Mouse (Mus musculus) midbrain, embryonic 11.5 days (tissue): ENCODE results near the gene Fam69b. TPM values are rescaled to one million over a fixed set of nuclear protein-coding genes. Genes with fewer than 3 reads are reported as not detected.

Source experiments
- ATAC-seq: fragments of 200-750 bp; cut with Nextera tagmentation; 2 replicates; pipeline ENCODE4 v1.8.0; 2017; ENCODE audit warnings: moderate TSS enrichment, moderate library complexity; ENCODE audit not compliant: low FRiP score
- DNase-seq: peaks from one replicate; pipeline ENCODE4 v3.0.0; 2015; ENCODE audit warnings: low spot score; ENCODE audit errors: missing footprints
- H3K27ac ChIP-seq: fragments of 300-500 bp; sonication (generic); 2 replicates; pipeline ENCODE4 v1.5.1; 2014; ENCODE audit warnings: low read depth, low read length
- H3K27me3 ChIP-seq: fragments of 300-500 bp; sonication (generic); 2 replicates; pipeline ENCODE4 v1.6.1; 2014; ENCODE audit warnings: mild to moderate bottlenecking, low read length, moderate library complexity, mixed read lengths; ENCODE audit not compliant: control insufficient read depth, insufficient read depth
- H3K36me3 ChIP-seq: fragments of 300-500 bp; sonication (generic); 2 replicates; pipeline ENCODE4 v1.6.1; 2014; ENCODE audit warnings: mild to moderate bottlenecking, low read length, moderate library complexity, mixed read lengths; ENCODE audit not compliant: control insufficient read depth, insufficient read depth
- H3K4me1 ChIP-seq: fragments of 300-500 bp; sonication (generic); 2 replicates; pipeline ENCODE4 v1.6.1; 2014; ENCODE audit warnings: low read length; ENCODE audit not compliant: control insufficient read depth, insufficient read depth
- H3K4me2 ChIP-seq: fragments of 300-500 bp; sonication (generic); 2 replicates; pipeline ENCODE4 v1.6.1; 2014; ENCODE audit warnings: mild to moderate bottlenecking, moderate library complexity
- H3K4me3 ChIP-seq: fragments of 300-500 bp; sonication (generic); 2 replicates; pipeline ENCODE4 v1.5.1; 2014; ENCODE audit warnings: low read depth, low read length
- H3K9ac ChIP-seq: fragments of 300-500 bp; sonication (generic); 2 replicates; pipeline ENCODE4 v1.6.1; 2014; ENCODE audit warnings: low read length
- H3K9me3 ChIP-seq: fragments of 300-500 bp; sonication (generic); 2 replicates; pipeline ENCODE4 v1.6.1; 2016; ENCODE audit warnings: low read length; ENCODE audit not compliant: control insufficient read depth
- WGBS: fragments of 180-500 bp; shearing (Covaris S2); extraction: QIAGEN DNeasy Blood & Tissue Kit; methylation state at CpG from one replicate; pipeline ENCODE4 v1.1.7; 2014; 5-methylcytosine and 5-hydroxymethylcytosine counted together
- polyA plus RNA-seq: library from polyadenylated mRNA; unstranded; fragments of >200 nt; fragmentation: Nextera tagmentation; extraction: Ambion mirVana; gene quantifications from 2 replicates; pipeline ENCODE4 v1.2.1, GENCODE M21; 2014

Gene Fam69b
- polyA plus RNA-seq, 1 experiment from 2014 or later, result 47.4 TPM

GRCm38 (mm10) chr2:26611054-26611453, 17.2 kb upstream of the Fam69b start:
- H3K9ac ChIP-seq, result no peak overlapping the region
- H3K27me3 ChIP-seq, result 0 out of 2 replicates have a peak, but pooled peaks cover 2% of the 10 kb centered on the region
- H3K4me1 ChIP-seq, result no peaks in the 10 kb centered on the region
- H3K4me3 ChIP-seq, result no peak overlapping the region
- no peaks in the 10 kb centered on the region for H3K36me3 ChIP-seq
- DNase-seq (no peak), ATAC-seq (no peak)
- no peak overlapping the region for H3K4me2 ChIP-seq
- H3K27ac ChIP-seq, result no peak overlapping the region
- H3K9me3 ChIP-seq, result no peaks in the 10 kb centered on the region

GRCm38 (mm10) chr2:26611896-26612295, 16.4 kb upstream of the Fam69b start:
- Histone ChIP-seq H3K36me3 (no peaks in the 10 kb centered on the region), H3K27ac (no peak overlapping the region), H3K9ac (no peak overlapping the region), H3K9me3 (no peaks in the 10 kb centered on the region), H3K27me3 (no peaks in the 10 kb centered on the region), H3K4me1 (no peaks in the 10 kb centered on the region), H3K4me3 (no peak overlapping the region), H3K4me2 (no peak overlapping the region)
- DNase-seq, result no peak
- no peak for ATAC-seq

GRCm38 (mm10) chr2:26614903-26615302, 13.4 kb upstream of the Fam69b start:
- WGBS, result 79% methylated on average over 5 of the region's 5 CpGs
- H3K9me3 ChIP-seq, result no peaks in the 10 kb centered on the region
- H3K4me3 ChIP-seq, result no peak overlapping the region
- no peak for DNase-seq
- H3K4me1 ChIP-seq, result no peaks in the 10 kb centered on the region
- ATAC-seq, result no peak
- no peaks in the 10 kb centered on the region for H3K36me3 ChIP-seq
- H3K9ac ChIP-seq, result no peak overlapping the region
- no peaks in the 10 kb centered on the region for H3K27me3 ChIP-seq
- H3K4me2 ChIP-seq, result no peak overlapping the region
- H3K27ac ChIP-seq, result no peak overlapping the region

GRCm38 (mm10) chr2:26615459-26616124, 12.7 kb upstream of the Fam69b start:
- ATAC-seq (no peak), DNase-seq (no peak)
- no peak overlapping the region for H3K9ac ChIP-seq
- no peaks in the 10 kb centered on the region for H3K9me3 ChIP-seq
- H3K36me3 ChIP-seq, result no peaks in the 10 kb centered on the region
- H3K4me3 ChIP-seq, result no peak overlapping the region
- H3K4me1 ChIP-seq, result no peaks in the 10 kb centered on the region
- H3K4me2 ChIP-seq, result no peak overlapping the region
- 82% methylated on average over 4 of the region's 4 CpGs for WGBS
- no peaks in the 10 kb centered on the region for H3K27me3 ChIP-seq
- no peak overlapping the region for H3K27ac ChIP-seq

- no peaks in the 10 kb centered on the region for H3K4me1 ChIP-seq
- H3K27me3 ChIP-seq, result no peaks in the 10 kb centered on the region
- H3K4me2 ChIP-seq, result no peak overlapping the region
- H3K36me3 ChIP-seq, result no peaks in the 10 kb centered on the region
- no peak overlapping the region for H3K4me3 ChIP-seq
- WGBS, result 81% methylated on average over 6 of the region's 6 CpGs
- ATAC-seq, result no peak
- no peaks in the 10 kb centered on the region for H3K9me3 ChIP-seq
- no peak overlapping the region for H3K27ac ChIP-seq
- DNase-seq, result no peak
- H3K9ac ChIP-seq, result no peak overlapping the region
Observed at GRCm38 (mm10) chr2:26617331-26617730, 10.9 kb upstream of the Fam69b start.

- Histone ChIP-seq H3K4me2 (no peak overlapping the region), H3K27me3 (no peaks in the 10 kb centered on the region), H3K4me1 (no peaks in the 10 kb centered on the region), H3K4me3 (no peak overlapping the region), H3K27ac (no peak overlapping the region), H3K36me3 (no peaks in the 10 kb centered on the region), H3K9ac (no peak overlapping the region), H3K9me3 (no peaks in the 10 kb centered on the region)
- 59% methylated on average over 7 of the region's 7 CpGs for WGBS
- no peak for DNase-seq
- no peak for ATAC-seq
Observed at GRCm38 (mm10) chr2:26617928-26618327, 10.3 kb upstream of the Fam69b start.

- Histone ChIP-seq H3K36me3 (no peaks in the 10 kb centered on the region), H3K27ac (no peak overlapping the region), H3K27me3 (no peaks in the 10 kb centered on the region), H3K4me2 (no peak overlapping the region), H3K4me1 (no peaks in the 10 kb centered on the region), H3K9me3 (no peaks in the 10 kb centered on the region), H3K9ac (no peak overlapping the region), H3K4me3 (no peak overlapping the region)
- no peak for ATAC-seq
- 43% methylated on average over 2 of the region's 2 CpGs for WGBS
- no peak for DNase-seq
Observed at GRCm38 (mm10) chr2:26621246-26621645, 7.0 kb upstream of the Fam69b start.

- 73% methylated on average over 5 of the region's 5 CpGs for WGBS
- DNase-seq (no peak), ATAC-seq (no peak)
- H3K4me2 ChIP-seq, result no peak overlapping the region
- H3K4me3 ChIP-seq, result no peak overlapping the region
- H3K27me3 ChIP-seq, result no peaks in the 10 kb centered on the region
- no peaks in the 10 kb centered on the region for H3K36me3 ChIP-seq
- H3K9me3 ChIP-seq, result no peaks in the 10 kb centered on the region
- H3K27ac ChIP-seq, result no peak overlapping the region
- no peak overlapping the region for H3K9ac ChIP-seq
- no peaks in the 10 kb centered on the region for H3K4me1 ChIP-seq
Observed at GRCm38 (mm10) chr2:26622984-26623383, 5.3 kb upstream of the Fam69b start.

GRCm38 (mm10) chr2:26625419-26625818, 2.8 kb upstream of the Fam69b start:
- no peak overlapping the region for H3K9ac ChIP-seq
- H3K27ac ChIP-seq, result no peak overlapping the region
- H3K9me3 ChIP-seq, result no peaks in the 10 kb centered on the region
- no peaks in the 10 kb centered on the region for H3K36me3 ChIP-seq
- no peaks in the 10 kb centered on the region for H3K27me3 ChIP-seq
- no peak overlapping the region for H3K4me3 ChIP-seq
- peaks cover 13% of the 10 kb centered on the region for H3K4me1 ChIP-seq
- WGBS, result 85% methylated on average over 3 of the region's 3 CpGs
- H3K4me2 ChIP-seq, result no peak overlapping the region
- DNase-seq (no peak), ATAC-seq (no peak)
